Mouse (Mus musculus): Measurements from ENCODE around the gene Phf20. TPM values are rescaled to one million over a fixed set of nuclear protein-coding genes. Genes with fewer than 3 reads are reported as not detected.

Phf20 gene
- polyA plus RNA-seq, 1 experiment, result 10.9 TPM

- Histone ChIP-seq H3K4me1 (ENCODE audit: control insufficient read depth, insufficient read depth, insufficient read length) (peaks cover 8% of the 10 kb centered on the region; the same call in 1 of the 2 replicates), H3K36me3 (ENCODE audit: control insufficient read depth, insufficient read depth, low read length) (no peaks in the 10 kb centered on the region), H3K27me3 (ENCODE audit: control insufficient read depth, insufficient read depth, low read length) (no peaks in the 10 kb centered on the region), H3K27ac (ENCODE audit: insufficient read depth, low read length) (peak overlapping the region; percentile 81), H3K4me3 (ENCODE audit: extremely low read depth, insufficient read depth, insufficient read length) (peak overlapping the region; percentile 5; the same call in 1 of the 2 replicates)
- TF ChIP-seq POLR2A (IDR thresholded peaks at IDR 0.05; ENCODE audit: low read depth, low read length) (peak; percentile 63), CTCF (IDR thresholded peaks at IDR 0.05; ENCODE audit: extremely low read depth, insufficient read depth, insufficient read length, insufficient replicate concordance) (no peak)
- DNase-seq (ENCODE audit: low read depth in 1 of 2, low spot score in 2 of 2), result peak; percentile 52 to 69
- WGBS, result 11% methylated on average over 14 of the region's 14 CpGs
Measured at GRCm38 (mm10) chr2:156190004-156190896, 6.0 kb upstream of the Phf20 start.

GRCm38 (mm10) chr2:156191540-156191939 is 4.7 kb upstream of the Phf20 start:
- Histone ChIP-seq H3K27ac (ENCODE audit: insufficient read depth, low read length) (no peak overlapping the region), H3K4me1 (ENCODE audit: control insufficient read depth, insufficient read depth, insufficient read length) (peaks cover 8% of the 10 kb centered on the region), H3K36me3 (ENCODE audit: control insufficient read depth, insufficient read depth, low read length) (no peaks in the 10 kb centered on the region), H3K4me3 (ENCODE audit: extremely low read depth, insufficient read depth, insufficient read length) (no peak overlapping the region), H3K27me3 (ENCODE audit: control insufficient read depth, insufficient read depth, low read length) (no peaks in the 10 kb centered on the region)
- 94% methylated on average over 2 of the region's 2 CpGs for WGBS
- no peak for DNase-seq (ENCODE audit: low read depth in 1 of 2, low spot score in 2 of 2)
- no peak for TF ChIP-seq POLR2A (IDR thresholded peaks at IDR 0.05; ENCODE audit: low read depth, low read length)
- no peak for TF ChIP-seq CTCF (IDR thresholded peaks at IDR 0.05; ENCODE audit: extremely low read depth, insufficient read depth, insufficient read length, insufficient replicate concordance)

GRCm38 (mm10) chr2:156192068-156192467 is 4.2 kb upstream of the Phf20 start:
- no peak for TF ChIP-seq CTCF (IDR thresholded peaks at IDR 0.05; ENCODE audit: extremely low read depth, insufficient read depth, insufficient read length, insufficient replicate concordance)
- TF ChIP-seq POLR2A (IDR thresholded peaks at IDR 0.05; ENCODE audit: low read depth, low read length), result no peak
- H3K36me3 ChIP-seq (ENCODE audit: control insufficient read depth, insufficient read depth, low read length), result no peaks in the 10 kb centered on the region

DNA sequence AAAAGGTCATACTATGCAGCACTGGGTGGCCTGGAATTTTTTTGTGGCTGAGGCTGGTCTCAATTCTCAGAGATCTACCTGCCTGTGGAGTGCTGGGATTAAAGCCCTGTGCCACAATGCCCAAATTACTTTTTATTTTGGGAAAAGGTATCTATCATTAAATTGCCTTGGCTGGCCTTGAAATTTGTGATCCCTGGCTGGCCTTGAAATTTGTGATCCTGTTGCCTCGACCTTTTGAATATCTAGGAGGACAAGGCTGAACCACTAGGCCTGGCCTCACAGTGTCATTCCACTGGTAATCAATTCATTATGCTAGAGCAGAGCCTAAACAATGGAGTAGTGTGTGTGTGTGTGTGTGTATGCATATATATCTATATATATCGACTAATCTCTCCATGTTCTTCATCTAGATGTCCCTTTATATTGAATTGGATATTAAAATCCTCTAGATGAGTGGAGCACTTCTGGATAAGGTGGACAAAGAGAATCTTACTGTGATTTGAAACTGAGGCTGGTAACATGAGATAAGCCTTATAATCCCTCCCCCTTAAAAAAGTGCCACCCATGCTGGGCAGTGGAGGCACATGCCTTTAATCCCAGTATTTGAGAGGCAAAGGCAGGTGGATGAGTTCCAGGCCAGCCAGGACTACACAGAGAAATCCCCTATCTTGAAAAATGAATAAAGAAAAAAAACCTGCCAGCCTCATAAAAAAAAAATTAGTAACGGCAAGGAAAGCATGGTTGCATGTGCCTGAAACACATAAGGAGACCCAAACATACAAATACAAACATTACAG is 3.0 kb upstream of the Phf20 start:
- 87% methylated on average over 3 of the region's 3 CpGs for WGBS
- Histone ChIP-seq H3K27me3 (ENCODE audit: control insufficient read depth, insufficient read depth, low read length) (no peaks in the 10 kb centered on the region), H3K36me3 (ENCODE audit: control insufficient read depth, insufficient read depth, low read length) (no peaks in the 10 kb centered on the region), H3K4me1 (ENCODE audit: control insufficient read depth, insufficient read depth, insufficient read length) (peaks cover 13% of the 10 kb centered on the region), H3K27ac (ENCODE audit: insufficient read depth, low read length) (no peak overlapping the region), H3K4me3 (ENCODE audit: extremely low read depth, insufficient read depth, insufficient read length) (no peak overlapping the region)
- TF ChIP-seq CTCF (IDR thresholded peaks at IDR 0.05; ENCODE audit: extremely low read depth, insufficient read depth, insufficient read length, insufficient replicate concordance) (no peak), POLR2A (IDR thresholded peaks at IDR 0.05; ENCODE audit: low read depth, low read length) (no peak)
- DNase-seq (ENCODE audit: low read depth in 1 of 2, low spot score in 2 of 2), result no peak

More at GRCm38 (mm10) chr2:156192068-156192467, 4.2 kb upstream of the Phf20 start:
- H3K4me3 ChIP-seq (ENCODE audit: extremely low read depth, insufficient read depth, insufficient read length), result no peak overlapping the region
- no peaks in the 10 kb centered on the region for H3K27me3 ChIP-seq (ENCODE audit: control insufficient read depth, insufficient read depth, low read length)
- WGBS, result 91% methylated on average over 2 of the region's 2 CpGs
- peaks cover 8% of the 10 kb centered on the region for H3K4me1 ChIP-seq (ENCODE audit: control insufficient read depth, insufficient read depth, insufficient read length)
- DNase-seq (ENCODE audit: low read depth in 1 of 2, low spot score in 2 of 2), result no peak
- no peak overlapping the region for H3K27ac ChIP-seq (ENCODE audit: insufficient read depth, low read length)

GRCm38 (mm10) chr2:156194571-156194970 is 1.7 kb upstream of the Phf20 start:
- Histone ChIP-seq H3K36me3 (ENCODE audit: control insufficient read depth, insufficient read depth, low read length) (no peaks in the 10 kb centered on the region), H3K27me3 (ENCODE audit: control insufficient read depth, insufficient read depth, low read length) (no peaks in the 10 kb centered on the region), H3K27ac (ENCODE audit: insufficient read depth, low read length) (no peak overlapping the region), H3K4me3 (ENCODE audit: extremely low read depth, insufficient read depth, insufficient read length) (no peak overlapping the region), H3K4me1 (ENCODE audit: control insufficient read depth, insufficient read depth, insufficient read length) (peaks cover 9% of the 10 kb centered on the region)
- DNase-seq (ENCODE audit: low read depth in 1 of 2, low spot score in 2 of 2), result no peak
- TF ChIP-seq POLR2A (IDR thresholded peaks at IDR 0.05; ENCODE audit: low read depth, low read length) (no peak), CTCF (IDR thresholded peaks at IDR 0.05; ENCODE audit: extremely low read depth, insufficient read depth, insufficient read length, insufficient replicate concordance) (no peak)

DNA sequence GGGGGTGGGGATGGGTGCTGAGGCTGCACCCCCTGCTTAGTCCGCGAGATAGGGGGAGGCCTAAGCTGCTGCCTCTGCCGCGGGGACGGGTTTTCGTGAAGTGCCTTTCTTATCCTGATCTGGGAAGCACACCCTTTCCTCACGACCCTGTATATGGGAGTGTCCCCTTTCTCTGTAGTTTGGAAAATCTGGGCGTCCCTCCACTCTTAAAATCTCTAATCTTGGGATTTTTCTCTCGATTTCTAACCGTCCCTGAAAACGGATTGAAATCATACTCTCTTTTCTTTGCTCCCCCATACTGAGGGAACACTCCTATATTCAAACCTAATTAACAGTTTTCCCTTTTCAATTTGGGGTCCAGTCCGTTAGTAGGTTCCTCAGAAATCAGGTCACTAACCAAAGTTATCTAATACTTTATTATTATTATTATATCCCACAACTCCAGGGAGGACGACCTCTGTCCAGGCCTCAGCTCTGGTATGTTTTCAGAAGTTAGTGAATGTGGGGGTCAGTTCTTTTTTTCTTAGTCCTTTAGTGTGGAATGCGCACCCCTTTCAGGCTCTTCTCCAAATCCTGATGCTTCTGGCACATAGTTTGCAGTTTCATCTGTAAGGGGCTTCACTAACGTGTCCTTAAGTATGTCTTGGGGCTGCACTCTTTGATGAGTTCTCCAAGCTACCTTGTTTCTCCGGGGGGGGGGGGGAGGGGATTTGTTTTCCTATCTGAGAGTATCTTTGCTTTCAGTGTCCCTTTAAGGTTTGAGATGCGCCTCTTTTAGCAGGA is 1.1 kb downstream of the Phf20 start:
- H3K36me3 ChIP-seq (ENCODE audit: control insufficient read depth, insufficient read depth, low read length), result no peaks in the 10 kb centered on the region
- no peak for DNase-seq (ENCODE audit: low read depth in 1 of 2, low spot score in 2 of 2)
- WGBS, result 7% methylated on average over 17 of the region's 17 CpGs
- no peak for TF ChIP-seq POLR2A (IDR thresholded peaks at IDR 0.05; ENCODE audit: low read depth, low read length)
- TF ChIP-seq CTCF (IDR thresholded peaks at IDR 0.05; ENCODE audit: extremely low read depth, insufficient read depth, insufficient read length, insufficient replicate concordance), result no peak
- no peaks in the 10 kb centered on the region for H3K27me3 ChIP-seq (ENCODE audit: control insufficient read depth, insufficient read depth, low read length)
- peaks cover 4% of the 10 kb centered on the region; the same call in 1 of the 2 replicates for H3K4me1 ChIP-seq (ENCODE audit: control insufficient read depth, insufficient read depth, insufficient read length)
- peak overlapping the region; percentile 76 for H3K4me3 ChIP-seq (ENCODE audit: extremely low read depth, insufficient read depth, insufficient read length)
- peak overlapping the region; percentile 48; the same call in 1 of the 2 replicates for H3K27ac ChIP-seq (ENCODE audit: insufficient read depth, low read length)

Measured in spleen, adult 2 months (tissue).